Mouse (Mus musculus) heart, embryonic 13.5 days (tissue): ENCODE results near the gene Cyp4a14. TPM values are rescaled to one million over a fixed set of nuclear protein-coding genes. Genes with fewer than 3 reads are reported as not detected.

Experiments used
- polyA plus RNA-seq: library from polyadenylated mRNA; unstranded; fragments of >200 nt; fragmentation: Nextera tagmentation; extraction: Ambion mirVana; gene quantifications from 2 replicates; pipeline ENCODE4 v1.2.1, GENCODE M21; 2015

Gene Cyp4a14
- polyA plus RNA-seq, 1 experiment from 2014 or later, result not detected

Other genes starting within 250 kb of the Cyp4a14 start
- not detected in 2 replicates for gene Cyp4a12a, start 197.1 kb downstream of the Cyp4a14 start, polyA plus RNA-seq
- not detected in 2 replicates for gene Cyp4a12b, start 84.5 kb downstream of the Cyp4a14 start, polyA plus RNA-seq
- not detected in 2 replicates for gene Cyp4a30b, start 43.5 kb downstream of the Cyp4a14 start, polyA plus RNA-seq
- not detected in 2 replicates for gene Cyp4a10, start 22.1 kb upstream of the Cyp4a14 start, polyA plus RNA-seq
- not detected in 2 replicates for gene Cyp4a31, start 67.5 kb upstream of the Cyp4a14 start, polyA plus RNA-seq
- gene Cyp4a32, start 104.8 kb upstream of the Cyp4a14 start, polyA plus RNA-seq, result not detected in 2 replicates
- gene Cyp4b1, start 151.6 kb upstream of the Cyp4a14 start, polyA plus RNA-seq, result 1.2 and 2.0 TPM in 2 replicates
- 23.6 and 25.5 TPM in 2 replicates for gene Efcab14, start 241.6 kb upstream of the Cyp4a14 start, polyA plus RNA-seq